Mouse (Mus musculus): ENCODE data around the gene Uck1. TPM values are rescaled to one million over a fixed set of nuclear protein-coding genes. Genes with fewer than 3 reads are reported as not detected.

The Uck1 gene
- total RNA-seq, 1 experiment from 2014 or later: 33.3 TPM

Other genes starting within 250 kb of the Uck1 start
- gene Fam78a, start 175.3 kb downstream of the Uck1 start, total RNA-seq (2017): 12.3 and 12.9 TPM in 2 replicates
- 1.1 and 2.2 TPM in 2 replicates for gene Plpp7, start 164.6 kb downstream of the Uck1 start, total RNA-seq (2017)
- 19.9 and 25.0 TPM in 2 replicates for gene Prrc2b, start 109.1 kb downstream of the Uck1 start, total RNA-seq (2017)
- gene Pomt1, start 23.6 kb downstream of the Uck1 start, total RNA-seq (2017): 25.3 and 28.3 TPM in 2 replicates
- 37.5 and 47.3 TPM in 2 replicates for gene Golga2, start 27.2 kb upstream of the Uck1 start, total RNA-seq (2017)
- gene Swi5, start 27.9 kb upstream of the Uck1 start, total RNA-seq (2017): 230 and 365 TPM in 2 replicates
- gene Ciz1, start 92.2 kb upstream of the Uck1 start, total RNA-seq (2017): 76.7 and 78.2 TPM in 2 replicates
- gene Dnm1, start 93.2 kb upstream of the Uck1 start, total RNA-seq (2017): not detected in 2 replicates
- 2.5 and 6.8 TPM in 2 replicates for gene 1110008P14Rik, start 121.8 kb upstream of the Uck1 start, total RNA-seq (2017)
- 91.4 and 276 TPM in 2 replicates for gene Lcn2, start 128.1 kb upstream of the Uck1 start, total RNA-seq (2017)
- gene Ptges2, start 135.7 kb upstream of the Uck1 start, total RNA-seq (2017): 3.5 and 8.7 TPM in 2 replicates
- 2.4 and 3.8 TPM in 2 replicates for gene Naif1, start 190.3 kb upstream of the Uck1 start, total RNA-seq (2017)
- gene Slc25a25, start 191.3 kb upstream of the Uck1 start, total RNA-seq (2017): 10.8 and 22.3 TPM in 2 replicates